Comparison of ENCODE assay signal across 11 mouse cellular contexts in genomic region chr5:111772591-111773406, GRCm38 (mm10). TPM values are rescaled to one million over a fixed set of nuclear protein-coding genes. Genes with fewer than 3 reads are reported as not detected.
DNase-seq lines count a peak whose midpoint lies in the region; ATAC-seq and TF ChIP-seq lines count a peak whose summit lies in the region.
"Had no signal": no experiment of that assay in that cellular context is flagged by ENCODE, and none has a peak within 500 bp of the region (broad histone marks: within the 10 kb centered on the region; RNA-seq: fewer than 3 reads in every experiment).

No protein-coding gene starts in this region.

- TF ChIP-seq POLR2A in kidney, adult 2 months (IDR thresholded peaks at IDR 0.05; ENCODE audit: low read depth, low read length): no peak

- no peaks in the 10 kb centered on the region for H3K9me3 ChIP-seq in kidney, postnatal 0 days (replicated peaks; ENCODE audit: low read length)
- no peaks in the 10 kb centered on the region for H3K9me3 ChIP-seq in embryonic facial prominence, embryonic 14.5 days (ENCODE audit: control insufficient read depth, low read length)
- H3K9me3 ChIP-seq in hindbrain, embryonic 16.5 days (ENCODE audit: control insufficient read depth, low read length): no peaks in the 10 kb centered on the region
- H3K9me3 ChIP-seq in neural tube, embryonic 13.5 days: no peaks in the 10 kb centered on the region

- peaks cover 4% of the 10 kb centered on the region for H3K4me1 ChIP-seq in kidney, postnatal 0 days (replicated peaks; ENCODE audit: insufficient read depth, low read length)
- no peaks in the 10 kb centered on the region for H3K4me1 ChIP-seq in kidney, adult 2 months (ENCODE audit: control insufficient read depth, insufficient read depth, low read length)
- peaks cover 31% of the 10 kb centered on the region for H3K4me1 ChIP-seq in embryonic facial prominence, embryonic 14.5 days (ENCODE audit: control insufficient read depth, insufficient read depth, low read length)
- peaks cover 13% of the 10 kb centered on the region for H3K4me1 ChIP-seq in hindbrain, embryonic 16.5 days (ENCODE audit: control insufficient read depth, insufficient read depth, low read depth, low read length)
- H3K4me1 ChIP-seq in neural tube, embryonic 13.5 days (replicated peaks): peaks cover 41% of the 10 kb centered on the region

- no peak overlapping the region; the same call in 1 of the 2 replicates for H3K27ac ChIP-seq in kidney, postnatal 0 days
- H3K27ac ChIP-seq in kidney, adult 2 months (ENCODE audit: insufficient read depth, low read depth, low read length): no peak overlapping the region
- peak overlapping the region; percentile 49 for H3K27ac ChIP-seq in embryonic facial prominence, embryonic 14.5 days (replicated peaks; ENCODE audit: low read depth, low read length)
- H3K27ac ChIP-seq in hindbrain, embryonic 16.5 days (ENCODE audit: low read depth, low read length): peak overlapping the region; percentile 36
- H3K27ac ChIP-seq in neural tube, embryonic 13.5 days (replicated peaks): peak overlapping the region; percentile 67
- H3K27ac ChIP-seq in gastrocnemius, adult 2 months: no peak overlapping the region

- no peak overlapping the region for H3K4me2 ChIP-seq in kidney, postnatal 0 days (ENCODE audit: low read length)
- H3K4me2 ChIP-seq in embryonic facial prominence, embryonic 14.5 days (ENCODE audit: low read depth, low read length): no peak overlapping the region
- H3K4me2 ChIP-seq in hindbrain, embryonic 16.5 days (ENCODE audit: low read length): no peak overlapping the region
- H3K4me2 ChIP-seq in neural tube, embryonic 13.5 days: no peak overlapping the region

- no peak overlapping the region for H3K4me3 ChIP-seq in kidney, postnatal 0 days (replicated peaks; ENCODE audit: low read depth, low read length)
- no peak overlapping the region for H3K4me3 ChIP-seq in kidney, adult 2 months (ENCODE audit: insufficient read depth, low read depth, low read length)
- H3K4me3 ChIP-seq in embryonic facial prominence, embryonic 14.5 days (ENCODE audit: low read depth, low read length): no peak overlapping the region
- H3K4me3 ChIP-seq in hindbrain, embryonic 16.5 days (ENCODE audit: low read length): no peak overlapping the region
- no peak overlapping the region for H3K4me3 ChIP-seq in neural tube, embryonic 13.5 days
- H3K4me3 ChIP-seq in gastrocnemius, adult 2 months: no peak overlapping the region

- no peak for ATAC-seq in kidney, postnatal 0 days (replicated peaks; ENCODE audit: low FRiP score, low read depth)
- ATAC-seq in embryonic facial prominence, embryonic 14.5 days (ENCODE audit: low read depth): no peak
- 0 out of 2 replicates have a peak, but pooled peaks have one; percentile 9 for ATAC-seq in hindbrain, embryonic 16.5 days
- no peak for ATAC-seq in neural tube, embryonic 13.5 days (ENCODE audit: low read depth)
- no peak for ATAC-seq in frontal cortex, adult (ENCODE audit: low TSS enrichment)

- no peak overlapping the region for H3K9ac ChIP-seq in kidney, postnatal 0 days (ENCODE audit: low read depth, low read length)
- no peak overlapping the region for H3K9ac ChIP-seq in embryonic facial prominence, embryonic 14.5 days (ENCODE audit: low read depth, low read length)
- no peak overlapping the region for H3K9ac ChIP-seq in hindbrain, embryonic 16.5 days (ENCODE audit: low read depth, low read length)
- H3K9ac ChIP-seq in neural tube, embryonic 13.5 days: no peak overlapping the region

- peak; percentile 40 for DNase-seq in kidney, postnatal 0 days (ENCODE audit: low spot score)
- DNase-seq in kidney, adult 2 months: no peak
- DNase-seq in embryonic facial prominence, embryonic 14.5 days (ENCODE audit: low spot score): peak; percentile 33
- DNase-seq in gastrocnemius, adult 2 months: no peak
- no peak for DNase-seq in B cell, adult 2 months
- DNase-seq: cerebellum, postnatal 36 days; gastrocnemius, postnatal 25 days had no signal

- TF ChIP-seq CTCF in kidney, postnatal 0 days (IDR thresholded peaks at IDR 0.05; ENCODE audit: low read depth): no peak
- TF ChIP-seq CTCF in kidney, adult 2 months (conservative IDR thresholded peaks at IDR 0.05; ENCODE audit: insufficient read depth, insufficient read length, low read depth, low read length): no peak
- TF ChIP-seq CTCF in gastrocnemius, adult 2 months (IDR thresholded peaks at IDR 0.05): no peak

- WGBS in kidney, postnatal 0 days: 30% methylated on average over 13 of the region's 13 CpGs
- WGBS in kidney, adult 2 months: 39% methylated on average over 13 of the region's 13 CpGs
- WGBS in embryonic facial prominence, embryonic 14.5 days: 37% methylated on average over 13 of the region's 13 CpGs
- WGBS in hindbrain, embryonic 16.5 days: 28% methylated on average over 13 of the region's 13 CpGs
- WGBS in neural tube, embryonic 13.5 days: 40% methylated on average over 13 of the region's 13 CpGs

- no peaks in the 10 kb centered on the region for H3K36me3 ChIP-seq in kidney, postnatal 0 days (ENCODE audit: insufficient read depth, low read length)
- no peaks in the 10 kb centered on the region for H3K36me3 ChIP-seq in kidney, adult 2 months (ENCODE audit: control insufficient read depth, insufficient read depth, low read length)
- no peaks in the 10 kb centered on the region for H3K36me3 ChIP-seq in embryonic facial prominence, embryonic 14.5 days (ENCODE audit: control insufficient read depth, insufficient read depth, low read length)
- H3K36me3 ChIP-seq in hindbrain, embryonic 16.5 days (ENCODE audit: control insufficient read depth, insufficient read depth, low read length): no peaks in the 10 kb centered on the region
- no peaks in the 10 kb centered on the region for H3K36me3 ChIP-seq in neural tube, embryonic 13.5 days

- no peaks in the 10 kb centered on the region for H3K27me3 ChIP-seq in kidney, postnatal 0 days (ENCODE audit: insufficient read depth, low read length)
- H3K27me3 ChIP-seq in kidney, adult 2 months (replicated peaks; ENCODE audit: control insufficient read depth, insufficient read depth, low read length): no peaks in the 10 kb centered on the region
- no peaks in the 10 kb centered on the region for H3K27me3 ChIP-seq in embryonic facial prominence, embryonic 14.5 days (replicated peaks; ENCODE audit: control insufficient read depth, insufficient read depth, low read length)
- no peaks in the 10 kb centered on the region for H3K27me3 ChIP-seq in hindbrain, embryonic 16.5 days (replicated peaks; ENCODE audit: control insufficient read depth, insufficient read depth, low read length)
- H3K27me3 ChIP-seq in neural tube, embryonic 13.5 days: no peaks in the 10 kb centered on the region

- intact Hi-C loops in gastrocnemius, adult 2 months (cut with DNase I): no loop called here

RNA-seq across cellular contexts. Expression of gene Gm26897, which starts 39.1 kb away (rescaled TPM):
- polyA plus RNA-seq in kidney, postnatal 0 days (2015; fragmentation: Nextera tagmentation; extraction: Ambion mirVana): not detected in 2 replicates
- not detected in 2 replicates for polyA plus RNA-seq in kidney, adult 2 months (2012; rRNA removed)
- polyA plus RNA-seq in embryonic facial prominence, embryonic 14.5 days (2014; fragmentation: Nextera tagmentation; extraction: Ambion mirVana): not detected in 2 replicates
- polyA plus RNA-seq in hindbrain, embryonic 16.5 days (2015; fragmentation: Nextera tagmentation; extraction: Ambion mirVana): not detected in 2 replicates
- polyA plus RNA-seq in neural tube, embryonic 13.5 days (2015; fragmentation: Nextera tagmentation; extraction: Ambion mirVana): not detected in 2 replicates
- total RNA-seq in gastrocnemius, adult 2 months (2021): not detected
- total RNA-seq: adrenal gland, adult 18-20 months; gastrocnemius, postnatal 25 days had no signal

Comparison
In these comparisons a context has a peak if more than half of its experiments do, and no peak if none do; other contexts are left out.
1. DNase-seq: peak in kidney, postnatal 0 days (single experiment) and embryonic facial prominence, embryonic 14.5 days (single experiment); none in kidney, adult 2 months (single experiment), gastrocnemius, adult 2 months (single experiment) and B cell, adult 2 months (0 of 2).
2. H3K27ac ChIP-seq: peak in embryonic facial prominence, embryonic 14.5 days (single experiment), hindbrain, embryonic 16.5 days (single experiment) and neural tube, embryonic 13.5 days (single experiment); none in kidney, postnatal 0 days (single experiment), kidney, adult 2 months (single experiment) and gastrocnemius, adult 2 months (single experiment).